Mouse (Mus musculus) liver, embryonic 14.5 days (tissue): ENCODE measurements around the gene Gm9495.
"Not testable (repeated sequence)": the region's sequence is repeated elsewhere in the genome, so short reads cannot be mapped to it uniquely, and the experiment has no call there.

Source experiments
- CTCF ChIP-seq: IDR thresholded peaks from 2 replicates; pipeline ENCODE4 v1.5.1; 2016; ENCODE audit warnings: antibody characterized with exemption, low read depth, control low read depth
- EP300 ChIP-seq: IDR thresholded peaks from 2 replicates; pipeline ENCODE4 v1.6.1; 2016; ENCODE audit warnings: antibody characterized with exemption, low read depth

DNA sequence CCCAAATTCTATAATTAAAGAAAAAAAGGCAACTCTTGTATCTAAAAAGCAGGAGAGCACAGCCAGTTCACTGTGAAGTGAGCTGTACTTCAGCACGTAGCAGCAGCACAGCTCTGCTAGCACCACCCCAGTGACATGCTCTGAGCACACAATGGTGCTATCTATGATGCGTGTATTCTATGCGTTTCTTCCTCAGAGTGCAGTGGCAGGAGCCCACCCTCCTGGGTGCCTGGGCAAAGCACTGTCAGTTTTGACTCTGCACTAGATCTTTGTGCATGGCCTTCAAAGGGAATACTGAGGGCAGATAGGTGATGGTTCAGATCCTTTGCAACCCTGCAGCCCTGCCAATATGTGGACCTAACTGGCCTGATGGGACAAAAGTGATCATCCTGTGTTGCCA lies at the start of gene Gm9495:
- not testable (repeated sequence) for TF ChIP-seq CTCF, EP300
